Mouse (Mus musculus) lung, embryonic 14.5 days (tissue): ENCODE measurements around the gene Ybx2. TPM values are rescaled to one million over a fixed set of nuclear protein-coding genes. Genes with fewer than 3 reads are reported as not detected.

ENCODE experiments used
- ATAC-seq: fragments of 200-750 bp; cut with Nextera tagmentation; 2 replicates; pipeline ENCODE4 v1.8.0; 2017; ENCODE audit warnings: mild to moderate bottlenecking, moderate TSS enrichment, moderate library complexity; ENCODE audit not compliant: insufficient read depth
- DNase-seq: peaks from one replicate; pipeline ENCODE4 v3.0.0-alpha.2; 2015
- H3K27ac ChIP-seq: fragments of 300-500 bp; sonication (generic); 2 replicates; pipeline ENCODE4 v1.5.1; 2014; ENCODE audit warnings: low read depth, mild to moderate bottlenecking, moderate library complexity
- H3K27me3 ChIP-seq: fragments of 300-500 bp; sonication (generic); 2 replicates; pipeline ENCODE4 v1.6.1; 2014; ENCODE audit warnings: low read length, control low read depth; ENCODE audit not compliant: insufficient read depth
- H3K36me3 ChIP-seq: fragments of 300-500 bp; sonication (generic); 2 replicates; pipeline ENCODE4 v1.6.1; 2014; ENCODE audit warnings: control low read depth; ENCODE audit not compliant: insufficient read depth
- H3K4me1 ChIP-seq: fragments of 300-500 bp; sonication (generic); 2 replicates; pipeline ENCODE4 v1.6.1; 2014; ENCODE audit warnings: antibody characterized with exemption, control low read depth; ENCODE audit not compliant: insufficient read depth
- H3K4me2 ChIP-seq: fragments of 300-500 bp; sonication (generic); 2 replicates; pipeline ENCODE4 v1.6.1; 2014; ENCODE audit warnings: mild to moderate bottlenecking
- H3K4me3 ChIP-seq: fragments of 300-500 bp; sonication (generic); 2 replicates; pipeline ENCODE4 v1.5.1; 2014; ENCODE audit warnings: low read depth, low read length
- H3K9ac ChIP-seq: fragments of 300-500 bp; sonication (generic); 2 replicates; pipeline ENCODE4 v1.6.1; 2014
- H3K9me3 ChIP-seq: fragments of 300-500 bp; sonication (generic); 2 replicates; pipeline ENCODE4 v1.6.1; 2016; ENCODE audit warnings: low read depth, low read length, control low read depth
- CTCF ChIP-seq: IDR thresholded peaks from 2 replicates; pipeline ENCODE4 v1.5.1; 2016; ENCODE audit warnings: antibody characterized with exemption, low read depth
- WGBS: fragments of 180-500 bp; shearing (Covaris S2); extraction: QIAGEN DNeasy Blood & Tissue Kit; methylation state at CpG from one replicate; pipeline ENCODE4 v1.1.7; 2014; 5-methylcytosine and 5-hydroxymethylcytosine counted together
- polyA plus RNA-seq: library from polyadenylated mRNA; unstranded; fragments of >200 nt; fragmentation: Nextera tagmentation; extraction: Ambion mirVana; gene quantifications from 2 replicates; pipeline ENCODE4 v1.2.1, GENCODE M21; 2014

Ybx2 gene
- polyA plus RNA-seq, 1 experiment from 2014 or later: 4.7 TPM

DNA sequence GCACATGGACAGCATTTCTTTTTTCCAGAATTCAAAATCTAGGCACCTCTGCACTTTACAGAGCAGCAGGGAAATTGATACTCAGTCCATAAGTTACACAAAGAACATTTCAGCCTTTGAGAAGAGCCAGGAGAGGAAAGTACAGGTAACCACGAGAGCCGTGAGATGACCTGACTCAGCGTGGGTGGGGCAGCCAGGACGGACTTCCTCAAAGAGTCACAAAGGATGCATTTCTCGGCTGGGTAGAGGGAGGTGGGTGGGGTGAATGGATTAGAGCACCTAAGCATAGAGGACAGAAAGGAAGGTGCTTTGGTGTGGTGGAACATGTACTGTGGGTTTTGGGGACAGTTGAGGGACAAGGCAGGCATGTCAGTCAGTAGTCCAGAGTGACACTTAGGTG lies 26.2 kb downstream of the Ybx2 start:
- no peak for TF ChIP-seq CTCF
- H3K27me3 ChIP-seq: peaks cover 30% of the 10 kb centered on the region
- H3K4me3 ChIP-seq: no peak overlapping the region
- H3K4me1 ChIP-seq: no peaks in the 10 kb centered on the region
- no peak overlapping the region for H3K9ac ChIP-seq
- H3K9me3 ChIP-seq: no peaks in the 10 kb centered on the region
- DNase-seq (no peak), ATAC-seq (no peak)
- 45% methylated on average over 5 of the region's 5 CpGs for WGBS
- H3K36me3 ChIP-seq: no peaks in the 10 kb centered on the region
- H3K27ac ChIP-seq: no peak overlapping the region
- no peak overlapping the region for H3K4me2 ChIP-seq

DNA sequence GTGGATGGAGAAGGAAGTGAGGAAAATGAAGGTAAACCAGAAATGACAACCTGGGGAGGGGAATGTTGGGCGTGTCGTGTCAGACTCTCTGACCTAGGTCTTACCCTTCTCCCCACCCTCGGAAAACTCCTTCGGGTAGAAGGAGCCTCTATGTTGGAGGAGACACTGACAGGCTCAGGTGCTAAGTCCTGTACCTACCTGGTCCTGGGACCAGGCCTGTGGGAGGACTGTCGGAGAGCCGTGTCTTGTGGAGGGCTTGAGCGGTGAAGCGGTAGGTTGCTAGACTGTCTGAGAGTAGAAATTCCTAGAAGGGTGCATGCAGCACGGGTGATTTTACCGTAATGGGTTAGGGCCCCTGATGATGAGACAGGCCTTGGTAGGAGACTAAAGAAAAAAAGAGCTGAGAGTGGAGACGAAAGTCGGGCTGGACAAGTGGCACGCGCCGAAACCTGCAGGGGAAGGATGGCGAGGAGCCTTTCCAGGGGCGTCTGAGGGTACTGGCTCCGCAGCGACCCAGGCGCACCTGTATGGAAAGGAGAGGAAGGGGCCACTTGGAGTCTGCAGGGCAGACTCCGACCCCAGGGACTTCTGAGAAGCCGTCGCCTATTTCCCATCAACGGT lies 29.2 kb downstream of the Ybx2 start, which contains the start of gene Cldn7:
TSS of gene Cldn7 (plus strand) at position 130 of the 621 bp plus-strand sequence.
- H3K9me3 ChIP-seq: no peaks in the 10 kb centered on the region
- H3K27me3 ChIP-seq: peaks cover 39% of the 10 kb centered on the region
- no peaks in the 10 kb centered on the region for H3K4me1 ChIP-seq
- 7% methylated on average over 24 of the region's 24 CpGs for whole genome bisulfite sequencing
- TF ChIP-seq CTCF: no peak
- peak within 1 kb of the TSS; percentile 48 for H3K4me3 ChIP-seq
- DNase-seq (no peak), ATAC-seq (peak; percentile 19; the same call in 1 of the 2 replicates)
- H3K36me3 ChIP-seq: peaks cover 18% of the 10 kb centered on the region
- peak within 1 kb of the TSS; percentile 88 for H3K27ac ChIP-seq
- H3K4me2 ChIP-seq: peak within 1 kb of the TSS; percentile 70
- peak within 1 kb of the TSS; percentile 61 for H3K9ac ChIP-seq

DNA sequence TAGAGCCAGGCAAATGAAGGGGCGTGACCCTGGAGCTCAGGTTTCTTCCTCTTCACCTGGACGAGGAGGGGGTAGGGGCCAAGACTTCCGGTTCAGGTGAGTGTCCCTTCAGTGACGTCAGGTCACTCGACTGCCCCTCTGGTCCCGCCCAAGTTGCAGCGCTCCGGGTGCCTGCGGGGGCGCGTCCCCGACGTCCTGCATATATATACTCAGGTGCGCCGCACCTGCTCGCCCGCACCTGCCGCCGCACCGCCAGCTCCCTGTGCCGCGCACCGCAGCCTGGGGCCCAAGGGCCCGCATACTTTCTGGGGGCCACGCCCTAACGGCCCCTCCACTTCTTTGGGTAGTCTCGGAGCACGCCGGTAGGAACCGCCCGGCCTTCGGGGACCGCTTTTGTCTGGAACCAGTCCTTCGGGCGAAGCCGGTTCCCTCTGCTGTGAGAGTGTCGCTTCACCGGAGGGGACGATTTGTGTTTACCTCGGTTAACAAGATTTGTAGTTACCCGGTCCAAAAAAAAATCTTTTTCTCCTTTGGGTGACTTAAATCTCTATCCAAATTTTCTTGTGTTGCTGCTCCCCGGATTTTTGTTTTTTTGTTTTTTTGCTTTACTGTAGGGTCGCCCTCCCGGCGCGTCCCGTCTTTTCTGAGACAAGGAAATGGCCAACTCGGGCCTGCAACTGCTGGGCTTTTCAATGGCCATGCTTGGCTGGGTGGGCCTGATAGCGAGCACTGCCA lies 29.8 kb downstream of the Ybx2 start:
- peaks cover 25% of the 10 kb centered on the region for H3K36me3 ChIP-seq
- no peak for TF ChIP-seq CTCF
- no peaks in the 10 kb centered on the region for H3K4me1 ChIP-seq
- peak overlapping the region; percentile 70 for H3K4me2 ChIP-seq
- H3K9ac ChIP-seq: peak overlapping the region; percentile 61
- H3K4me3 ChIP-seq: peak overlapping the region; percentile 48
- WGBS: 2% methylated on average over 49 of the region's 49 CpGs
- DNase-seq: peak; percentile 83
- peaks cover 39% of the 10 kb centered on the region for H3K27me3 ChIP-seq
- H3K9me3 ChIP-seq: no peaks in the 10 kb centered on the region
- H3K27ac ChIP-seq: peak overlapping the region; percentile 88
- ATAC-seq: peak; percentile 45

DNA sequence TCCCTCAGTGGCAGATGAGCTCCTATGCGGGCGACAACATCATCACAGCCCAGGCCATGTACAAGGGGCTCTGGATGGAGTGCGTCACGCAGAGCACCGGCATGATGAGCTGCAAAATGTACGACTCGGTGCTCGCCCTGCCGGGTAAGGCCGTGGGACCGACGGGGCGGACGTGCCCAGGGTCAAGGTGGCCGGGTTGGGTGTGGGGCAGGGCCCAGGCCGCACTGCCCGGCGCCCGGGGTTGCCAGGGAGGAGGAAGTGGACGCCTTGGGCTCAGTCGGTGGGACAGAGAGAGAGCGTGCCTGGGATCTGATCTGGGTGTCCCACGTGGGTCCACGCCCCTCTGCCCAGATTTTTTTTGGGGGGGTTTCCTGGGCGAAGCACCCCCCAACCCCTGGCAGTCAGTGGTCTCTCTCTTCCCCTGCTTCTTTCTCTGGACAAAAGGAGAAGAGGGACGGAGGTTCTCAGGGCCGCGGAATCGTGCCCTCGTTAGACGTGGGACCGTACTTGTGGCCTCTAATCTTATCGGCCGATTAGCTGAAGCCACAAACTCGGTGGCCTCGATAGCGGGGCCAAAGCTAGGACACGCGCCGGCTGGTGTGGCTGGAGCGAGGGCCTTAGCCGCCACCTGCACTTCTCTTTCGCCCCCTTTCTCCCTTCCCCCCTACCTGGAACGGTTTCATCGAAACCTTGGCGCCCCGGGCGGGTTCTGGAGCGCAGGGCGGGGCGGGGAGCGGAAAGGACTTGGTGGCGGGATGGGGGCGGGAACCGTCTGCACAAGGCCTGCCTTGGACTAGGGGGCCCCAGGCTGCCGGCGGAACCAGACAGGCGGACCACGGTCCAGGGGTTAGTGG lies 30.6 kb downstream of the Ybx2 start:
- peaks cover 27% of the 10 kb centered on the region for H3K36me3 ChIP-seq
- no peaks in the 10 kb centered on the region for H3K9me3 ChIP-seq
- H3K9ac ChIP-seq: peak overlapping the region; percentile 61
- H3K4me2 ChIP-seq: peak overlapping the region; percentile 70
- WGBS: 1% methylated on average over 58 of the region's 59 CpGs
- peak; percentile 64 for DNase-seq
- peak overlapping the region; percentile 48 for H3K4me3 ChIP-seq
- H3K27ac ChIP-seq: peak overlapping the region; percentile 88
- H3K27me3 ChIP-seq: peaks cover 39% of the 10 kb centered on the region
- peak; percentile 78 for ATAC-seq
- H3K4me1 ChIP-seq: no peaks in the 10 kb centered on the region
- no peak for TF ChIP-seq CTCF

DNA sequence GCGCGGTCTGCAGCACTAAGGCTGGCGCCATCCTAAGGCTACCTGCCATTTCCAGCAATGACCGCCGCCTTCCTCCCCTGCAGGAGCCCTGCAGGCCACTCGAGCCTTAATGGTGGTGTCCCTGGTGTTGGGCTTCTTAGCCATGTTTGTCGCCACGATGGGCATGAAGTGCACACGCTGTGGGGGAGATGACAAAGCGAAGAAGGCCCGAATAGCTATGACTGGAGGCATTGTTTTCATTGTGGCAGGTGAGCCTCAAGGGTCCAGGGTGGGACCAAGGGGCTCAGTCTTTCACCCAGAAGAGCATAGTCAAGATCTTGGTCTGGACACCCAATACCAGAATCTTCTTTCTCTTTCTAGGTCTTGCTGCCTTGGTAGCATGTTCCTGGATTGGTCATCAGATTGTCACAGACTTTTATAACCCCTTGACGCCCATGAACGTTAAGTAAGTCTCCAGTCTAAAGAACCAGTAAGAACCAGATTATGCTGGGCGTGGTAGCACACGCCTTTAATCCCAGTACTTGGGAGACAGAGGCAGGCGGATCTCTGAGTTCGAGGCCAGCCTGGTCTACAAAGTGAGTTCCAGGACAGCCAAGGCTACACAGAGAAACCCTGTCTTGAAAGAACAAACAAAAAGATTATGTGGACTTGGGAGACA lies 31.4 kb downstream of the Ybx2 start:
- TF ChIP-seq CTCF: 0 out of 2 replicates have a peak, but pooled peaks have one; percentile 3
- Histone ChIP-seq H3K4me1 (no peaks in the 10 kb centered on the region), H3K27me3 (peaks cover 39% of the 10 kb centered on the region), H3K4me2 (peak overlapping the region; percentile 70), H3K9ac (peak overlapping the region; percentile 61), H3K9me3 (no peaks in the 10 kb centered on the region), H3K36me3 (peaks cover 32% of the 10 kb centered on the region), H3K4me3 (peak overlapping the region; percentile 48), H3K27ac (peak overlapping the region; percentile 88)
- WGBS: 32% methylated on average over 17 of the region's 17 CpGs
- ATAC-seq: no peak
- DNase-seq: no peak

DNA sequence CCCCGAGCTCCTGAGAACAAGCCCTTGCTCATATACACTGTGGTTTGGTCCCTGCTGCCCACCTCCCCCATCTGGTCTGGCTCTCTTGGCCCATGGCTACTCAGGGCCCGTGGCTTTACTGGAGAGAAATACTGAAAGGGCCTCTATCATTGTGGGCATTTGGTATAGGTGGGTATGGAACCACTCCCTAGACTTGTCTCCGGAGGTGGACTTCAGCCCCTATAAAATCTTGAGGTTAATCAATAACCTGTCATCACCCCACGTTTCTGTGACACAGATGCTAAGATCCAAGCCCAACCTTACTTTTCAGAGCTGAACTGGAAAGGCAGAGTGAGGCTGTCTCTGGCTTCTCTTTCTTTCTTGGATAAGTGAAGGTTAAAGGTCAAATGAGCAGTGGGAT lies 33.2 kb downstream of the Ybx2 start:
- no peak overlapping the region for H3K27ac ChIP-seq
- H3K27me3 ChIP-seq: peaks cover 38% of the 10 kb centered on the region
- 72% methylated on average over 4 of the region's 4 CpGs for WGBS
- H3K4me3 ChIP-seq: no peak overlapping the region
- no peak overlapping the region for H3K4me2 ChIP-seq
- TF ChIP-seq CTCF: no peak
- H3K4me1 ChIP-seq: no peaks in the 10 kb centered on the region
- DNase-seq: no peak
- no peak overlapping the region for H3K9ac ChIP-seq
- H3K36me3 ChIP-seq: peaks cover 51% of the 10 kb centered on the region
- no peaks in the 10 kb centered on the region for H3K9me3 ChIP-seq
- ATAC-seq: no peak
